ENCODE assay signal across 20 mouse cellular contexts in genomic region chr11:79635661-79636449, GRCm38 (mm10). TPM values are rescaled to one million over a fixed set of nuclear protein-coding genes. Genes with fewer than 3 reads are reported as not detected.
DNase-seq lines count a peak whose midpoint lies in the region; ATAC-seq and TF ChIP-seq lines count a peak whose summit lies in the region.
"Had no signal": no experiment of that assay in that cellular context is flagged by ENCODE, and none has a peak within 500 bp of the region (broad histone marks: within the 10 kb centered on the region; RNA-seq: fewer than 3 reads in every experiment).

No protein-coding gene starts in this region.

- no peak for DNase-seq in forebrain, embryonic 11.5 days (ENCODE audit: low spot score)
- no peak for DNase-seq in liver, embryonic 14.5 days (ENCODE audit: low read depth in 3 of 3, low spot score in 3 of 3)
- DNase-seq in CH12.LX (ENCODE audit: extremely low read depth) (no peak), ZHBTc4 (ENCODE audit: low read depth, low spot score) (peak; percentile 95)
- DNase-seq: adrenal gland, postnatal 25 days; B cell, adult 2 months; cerebellum, adult 9-10 months; heart, postnatal 4 days; right cerebral cortex, adult 18-20 months; spleen, adult 18-20 months had no signal

- no peak for ATAC-seq in forebrain, embryonic 15.5 days (replicated peaks)
- no peak for ATAC-seq in forebrain, embryonic 11.5 days (replicated peaks; ENCODE audit: low FRiP score)
- no peak for ATAC-seq in liver, embryonic 14.5 days (ENCODE audit: insufficient read depth)
- no peak for ATAC-seq in liver, embryonic 12.5 days
- ATAC-seq in inflammation-experienced regulatory T-cells, adult 6 months, result no peak
- no peak for ATAC-seq in megakaryocyte progenitor cell, adult 5-6 weeks (replicated peaks; ENCODE audit: poor library complexity)
- ATAC-seq: forebrain, embryonic 13.5 days; midbrain, embryonic 13.5 days had no signal

- H3K4me3 ChIP-seq in forebrain, embryonic 15.5 days, result no peak overlapping the region
- H3K4me3 ChIP-seq in forebrain, embryonic 11.5 days (ENCODE audit: low read depth, low read length), result no peak overlapping the region
- H3K4me3 ChIP-seq in liver, embryonic 14.5 days (ENCODE audit: insufficient read depth in 1 of 2, low read depth in 2 of 2, low read length in 2 of 2), result no peak overlapping the region
- H3K4me3 ChIP-seq in liver, embryonic 12.5 days, result no peak overlapping the region
- H3K4me3 ChIP-seq in CH12.LX (replicated peaks in 1 of 3; ENCODE audit: low read depth in 2 of 3, low read length in 2 of 3, poor library complexity in 1 of 3), result no peak overlapping the region
- H3K4me3 ChIP-seq: embryonic facial prominence, embryonic 15.5 days; forebrain, embryonic 13.5 days; kidney, embryonic 15.5 days; limb, embryonic 12.5 days; midbrain, embryonic 13.5 days had no signal

- no peak for TF ChIP-seq POLR2A in CH12.LX (IDR thresholded peaks at IDR 0.05; ENCODE audit: low read depth, low read length)

- WGBS in forebrain, embryonic 15.5 days, result 78% methylated on average over 6 of the region's 6 CpGs
- WGBS in forebrain, embryonic 11.5 days, result 80% methylated on average over 6 of the region's 6 CpGs
- WGBS in liver, embryonic 14.5 days (ENCODE audit: insufficient replicate concordance), result 73% methylated on average over 6 of the region's 6 CpGs
- 71% methylated on average over 6 of the region's 6 CpGs for WGBS in liver, embryonic 12.5 days (ENCODE audit: insufficient replicate concordance)

- no peaks in the 10 kb centered on the region for H3K27me3 ChIP-seq in forebrain, embryonic 15.5 days
- H3K27me3 ChIP-seq in forebrain, embryonic 11.5 days (ENCODE audit: control insufficient read depth, insufficient read depth, low read length), result no peaks in the 10 kb centered on the region
- H3K27me3 ChIP-seq in liver, embryonic 14.5 days (ENCODE audit: control insufficient read depth, insufficient read depth, low read length), result no peaks in the 10 kb centered on the region
- H3K27me3 ChIP-seq in liver, embryonic 12.5 days (replicated peaks), result no peaks in the 10 kb centered on the region
- H3K27me3 ChIP-seq in CH12.LX (replicated peaks), result no peaks in the 10 kb centered on the region
- H3K27me3 ChIP-seq: embryonic facial prominence, embryonic 15.5 days; forebrain, embryonic 13.5 days; kidney, embryonic 15.5 days; limb, embryonic 12.5 days; midbrain, embryonic 13.5 days had no signal

- H3K4me1 ChIP-seq in forebrain, embryonic 15.5 days, result peaks cover 7% of the 10 kb centered on the region; the same call in 1 of the 2 replicates
- peaks cover 2% of the 10 kb centered on the region; the same call in 1 of the 2 replicates for H3K4me1 ChIP-seq in forebrain, embryonic 11.5 days (replicated peaks; ENCODE audit: control insufficient read depth, insufficient read depth, low read length)
- peaks cover 0 to 10% of the 10 kb centered on the region in 2 experiments; a peak in 2 of 4 replicates for H3K4me1 ChIP-seq in liver, embryonic 14.5 days (replicated peaks; ENCODE audit: control insufficient read depth in 2 of 2, insufficient read depth in 2 of 2, low read length in 1 of 2)
- H3K4me1 ChIP-seq in liver, embryonic 12.5 days, result peaks cover 21% of the 10 kb centered on the region
- H3K4me1 ChIP-seq in CH12.LX (ENCODE audit: control insufficient read depth in 1 of 2, insufficient read depth in 2 of 2), result peaks cover 0 to 21% of the 10 kb centered on the region in 2 experiments; a peak in 2 of 4 replicates
- H3K4me1 ChIP-seq: embryonic facial prominence, embryonic 15.5 days had no signal

- 0 out of 2 replicates have a peak overlapping the region, but pooled peaks have one; percentile 15 for H3K27ac ChIP-seq in forebrain, embryonic 15.5 days (replicated peaks)
- H3K27ac ChIP-seq in forebrain, embryonic 11.5 days (ENCODE audit: low read depth, low read length), result no peak overlapping the region
- no peak overlapping the region for H3K27ac ChIP-seq in liver, embryonic 14.5 days
- H3K27ac ChIP-seq in liver, embryonic 12.5 days, result no peak overlapping the region
- H3K27ac ChIP-seq in CH12.LX (ENCODE audit: insufficient read depth, low read depth), result no peak overlapping the region
- H3K27ac ChIP-seq: embryonic facial prominence, embryonic 15.5 days; forebrain, embryonic 13.5 days; kidney, embryonic 15.5 days; limb, embryonic 12.5 days; macrophage had no signal

- TF ChIP-seq RAD21 in CH12.LX (IDR thresholded peaks at IDR 0.05; ENCODE audit: low read depth, low read length), result no peak; the same call in none of the 2 replicates

- no peak overlapping the region for H3K4me2 ChIP-seq in forebrain, embryonic 15.5 days (replicated peaks)
- no peak overlapping the region for H3K4me2 ChIP-seq in forebrain, embryonic 11.5 days (ENCODE audit: low read depth, low read length, severe bottlenecking)
- H3K4me2 ChIP-seq in liver, embryonic 14.5 days (ENCODE audit: low read depth), result no peak overlapping the region
- H3K4me2 ChIP-seq in liver, embryonic 12.5 days, result no peak overlapping the region
- H3K4me2 ChIP-seq in CH12.LX (ENCODE audit: insufficient read depth, low read depth, poor library complexity, severe bottlenecking), result no peak overlapping the region
- H3K4me2 ChIP-seq: embryonic facial prominence, embryonic 15.5 days; forebrain, embryonic 13.5 days; kidney, embryonic 15.5 days; limb, embryonic 12.5 days; midbrain, embryonic 13.5 days had no signal

- dilution Hi-C loops in CH12.LX (cut with MboI; ENCODE audit: extremely low pct_ligation_motif_present, extremely low pct_unique_long_range_greater_than_20kb, low sequenced_read_pairs), result no loop called here

- in situ Hi-C loops in CH12.LX (cut with MboI; ENCODE audit: low pct_ligation_motif_present, low pct_unique_long_range_greater_than_20kb, low sequenced_read_pairs), result no loop called here

- H3K79me2 ChIP-seq in CH12.LX (replicated peaks; ENCODE audit: control insufficient read depth, extremely low read depth, insufficient read depth, poor library complexity, severe bottlenecking), result no peaks in the 10 kb centered on the region

- H3K9me3 ChIP-seq in forebrain, embryonic 15.5 days, result no peaks in the 10 kb centered on the region
- H3K9me3 ChIP-seq in forebrain, embryonic 11.5 days (ENCODE audit: control insufficient read depth, low read length), result no peaks in the 10 kb centered on the region
- H3K9me3 ChIP-seq in liver, embryonic 14.5 days (ENCODE audit: control insufficient read depth, low read length), result no peaks in the 10 kb centered on the region
- 0 out of 2 replicates have a peak, but pooled peaks cover 3% of the 10 kb centered on the region for H3K9me3 ChIP-seq in liver, embryonic 12.5 days (replicated peaks)
- peaks cover 7% of the 10 kb centered on the region for H3K9me3 ChIP-seq in CH12.LX (replicated peaks; ENCODE audit: low read length)
- H3K9me3 ChIP-seq: embryonic facial prominence, embryonic 15.5 days; forebrain, embryonic 13.5 days; kidney, embryonic 15.5 days had no signal

- 0 out of 2 replicates have a peak, but pooled peaks have one; percentile 29 for TF ChIP-seq CTCF in liver, embryonic 14.5 days (IDR thresholded peaks at IDR 0.05; ENCODE audit: low read depth)
- TF ChIP-seq CTCF in CH12.LX (conservative IDR thresholded peaks at IDR 0.05 in 1 of 2, IDR thresholded peaks at IDR 0.05 in 1 of 2; ENCODE audit: low read depth in 2 of 2, low read length in 2 of 2), result peak; percentile 35 to 44; a peak in 3 of 4 replicates

- TF ChIP-seq EP300 in liver, embryonic 14.5 days (IDR thresholded peaks at IDR 0.05; ENCODE audit: low read depth), result no peak
- no peak for TF ChIP-seq EP300 in CH12.LX (IDR thresholded peaks at IDR 0.05; ENCODE audit: low read length)

- 0 out of 2 replicates have a peak, but pooled peaks cover 9% of the 10 kb centered on the region for H3K36me3 ChIP-seq in forebrain, embryonic 15.5 days
- H3K36me3 ChIP-seq in forebrain, embryonic 11.5 days (ENCODE audit: control insufficient read depth, insufficient read depth, low read length), result no peaks in the 10 kb centered on the region
- no peaks in the 10 kb centered on the region for H3K36me3 ChIP-seq in liver, embryonic 14.5 days (replicated peaks; ENCODE audit: control insufficient read depth, insufficient read depth, low read depth)
- no peaks in the 10 kb centered on the region for H3K36me3 ChIP-seq in liver, embryonic 12.5 days
- no peaks in the 10 kb centered on the region for H3K36me3 ChIP-seq in CH12.LX (replicated peaks in 1 of 2; ENCODE audit: control insufficient read depth in 1 of 2, insufficient read depth in 1 of 2, low read length in 1 of 2)
- H3K36me3 ChIP-seq: embryonic facial prominence, embryonic 15.5 days; kidney, embryonic 15.5 days; limb, embryonic 12.5 days had no signal

- no peak overlapping the region for H3K9ac ChIP-seq in forebrain, embryonic 15.5 days (replicated peaks)
- H3K9ac ChIP-seq in forebrain, embryonic 11.5 days (ENCODE audit: low read length), result no peak overlapping the region
- no peak overlapping the region for H3K9ac ChIP-seq in liver, embryonic 14.5 days (replicated peaks)
- no peak overlapping the region for H3K9ac ChIP-seq in liver, embryonic 12.5 days
- no peak overlapping the region for H3K9ac ChIP-seq in CH12.LX (ENCODE audit: insufficient read depth, low read depth)
- H3K9ac ChIP-seq: embryonic facial prominence, embryonic 15.5 days; forebrain, embryonic 13.5 days; kidney, embryonic 15.5 days; limb, embryonic 12.5 days; midbrain, embryonic 13.5 days had no signal

TF ChIP-seq in CH12.LX, 34 proteins besides CTCF, POLR2A, EP300 and RAD21:
- TF ChIP-seq SMC3 (IDR thresholded peaks at IDR 0.05; ENCODE audit: low read depth, low read length) (peak; percentile 37), ZNF384 (IDR thresholded peaks at IDR 0.05; ENCODE audit: low read depth, low read length) (no peak)

RNA-seq across cellular contexts. Expression of gene Rab11fip4, which starts 44.8 kb away (rescaled TPM):
- polyA plus RNA-seq in forebrain, embryonic 15.5 days (2015; fragmentation: Nextera tagmentation; extraction: Ambion mirVana), result 25.6 TPM in 2 replicates
- polyA plus RNA-seq in forebrain, embryonic 11.5 days (2014; fragmentation: Nextera tagmentation; extraction: Ambion mirVana), result 16.0 and 16.8 TPM in 2 replicates
- 0.63 and 0.82 TPM in 2 replicates for polyA plus RNA-seq in liver, embryonic 14.5 days (2012; rRNA removed)
- 0.46 and 0.64 TPM in 2 replicates for polyA plus RNA-seq in liver, embryonic 14.5 days (2014; fragmentation: Nextera tagmentation; extraction: Ambion mirVana)
- 1.1 and 1.5 TPM in 2 replicates for polyA plus RNA-seq in liver, embryonic 12.5 days (2016; fragmentation: Nextera tagmentation; extraction: Ambion mirVana)
- total RNA-seq in CH12.LX (2012; rRNA removed), result 41.6 and 49.7 TPM in 2 replicates
- 11.3 and 13.2 TPM in 2 replicates for total RNA-seq in CH12.LX (2014; rRNA removed)
- polyA plus RNA-seq in CH12.LX (2012; ENCODE audit: insufficient read length, low read depth), result 26.6 and 27.2 TPM in 2 replicates
- polyA plus RNA-seq in inflammation-experienced regulatory T-cells, adult 6 months (2017; shearing (Covaris generic)), result 10 to 100 TPM; 10.3 to 14.3 (median 12.6) TPM
- 0.85 and 2.0 TPM in 2 replicates for total RNA-seq in megakaryocyte progenitor cell, adult 5-6 weeks (2015)
- 3.2 and 3.7 TPM in 2 replicates for total RNA-seq in megakaryocyte progenitor cell, adult 5-6 weeks (2017)
